ENCODE assay signal across 20 mouse cellular contexts in the genomic region with DNA sequence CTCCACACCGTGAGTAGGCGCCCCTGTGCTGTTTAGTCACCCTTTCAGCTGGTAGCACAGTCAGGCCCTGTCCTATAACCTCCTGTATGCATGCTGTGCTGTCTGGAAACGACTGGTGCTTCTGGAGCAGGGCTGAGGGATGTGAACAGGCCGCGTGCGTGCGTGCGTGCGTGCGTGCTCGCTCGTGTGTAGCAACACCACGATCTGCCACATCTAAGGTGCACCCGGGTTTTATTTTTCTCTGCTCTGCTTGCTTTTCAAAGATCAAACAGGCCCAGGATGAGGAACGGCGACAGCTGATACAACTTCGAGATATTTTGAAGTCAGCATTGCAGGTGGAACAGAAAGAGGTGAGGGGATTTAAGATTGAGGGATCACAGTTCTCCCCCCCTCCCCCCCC.
"Had no signal": no experiment of that assay in that cellular context is flagged by ENCODE, and none has a peak within 500 bp of the region (broad histone marks: within the 10 kb centered on the region; RNA-seq: fewer than 3 reads in every experiment).

No protein-coding gene starts in this region.

- H3K4me1 ChIP-seq: lung, embryonic 15.5 days; stomach, embryonic 15.5 days had no signal

- H3K27ac ChIP-seq: intestine, embryonic 15.5 days; kidney, embryonic 15.5 days; left cerebral cortex, adult 2 months; liver, embryonic 14.5 days; lung, embryonic 15.5 days; midbrain, embryonic 10.5 days; midbrain, embryonic 13.5 days; stomach, embryonic 15.5 days had no signal

- H3K9me3 ChIP-seq: intestine, embryonic 15.5 days; kidney, embryonic 15.5 days; lung, embryonic 15.5 days; megakaryocyte, embryonic 14.5 days; midbrain, embryonic 10.5 days; midbrain, embryonic 13.5 days; stomach, embryonic 15.5 days had no signal

- H3K4me2 ChIP-seq: intestine, embryonic 15.5 days; kidney, embryonic 15.5 days; lung, embryonic 15.5 days; midbrain, embryonic 13.5 days; stomach, embryonic 15.5 days had no signal

- H3K4me3 ChIP-seq: intestine, embryonic 15.5 days; kidney, embryonic 15.5 days; left cerebral cortex, adult 2 months; lung, embryonic 15.5 days; megakaryocyte, embryonic 14.5 days; midbrain, embryonic 10.5 days; midbrain, embryonic 13.5 days; myocyte; stomach, embryonic 15.5 days had no signal

- H3K9ac ChIP-seq: intestine, embryonic 15.5 days; kidney, embryonic 15.5 days; liver, embryonic 14.5 days; liver, postnatal 0 days; lung, embryonic 15.5 days; midbrain, embryonic 13.5 days; stomach, embryonic 15.5 days had no signal

- H3K27me3 ChIP-seq: intestine, embryonic 15.5 days; kidney, embryonic 15.5 days; lung, embryonic 15.5 days; megakaryocyte, embryonic 14.5 days; midbrain, embryonic 13.5 days; stomach, embryonic 15.5 days had no signal

- ATAC-seq: intestine, embryonic 15.5 days; liver, postnatal 0 days; midbrain, embryonic 13.5 days; midbrain, embryonic 16.5 days had no signal

- DNase-seq: kidney, adult 11 months; kidney, adult 8-10 months; kidney, postnatal 10 days; kidney, postnatal 36 days; layer of hippocampus, postnatal 36 days; liver, postnatal 0 days; lung, postnatal 10 days; lung, postnatal 36 days; right cerebral cortex, postnatal 4 days had no signal
